Mouse (Mus musculus): ENCODE measurements at regions not wholly inside any gene's neighbourhood (a gene's known extent, or its start where the extent isn't known, plus 50 kb on each side); places are given as distances from the start of the nearest gene placed in this dataset.

DNA sequence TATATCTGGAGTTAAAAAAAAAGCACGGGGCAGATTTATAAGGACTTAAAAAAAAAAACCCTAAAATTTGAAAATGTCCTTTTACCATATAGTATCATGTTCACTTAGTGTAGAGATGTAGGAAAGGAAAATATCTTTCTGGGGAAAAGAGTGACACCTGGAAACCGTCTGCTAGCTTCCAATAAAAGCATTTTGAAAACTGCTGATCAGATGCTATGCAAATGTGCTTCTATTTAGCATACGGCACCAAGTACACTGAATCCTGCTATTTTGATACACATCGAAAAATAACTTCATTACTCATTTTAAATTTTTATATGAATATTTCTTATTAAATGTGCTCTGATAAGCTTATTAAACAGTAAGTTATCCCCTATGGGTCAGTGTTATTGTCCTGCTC is 148.1 kb upstream of the Rasa1 start:
- intact Hi-C loops (cut with DNase I), result loop anchor here (5.0 to 10.0 kb wide), 2 partner anchors 82 to 150 kb away; partner anchors contain the start of gene Rasa1
- DNase-seq, result no peak

DNA sequence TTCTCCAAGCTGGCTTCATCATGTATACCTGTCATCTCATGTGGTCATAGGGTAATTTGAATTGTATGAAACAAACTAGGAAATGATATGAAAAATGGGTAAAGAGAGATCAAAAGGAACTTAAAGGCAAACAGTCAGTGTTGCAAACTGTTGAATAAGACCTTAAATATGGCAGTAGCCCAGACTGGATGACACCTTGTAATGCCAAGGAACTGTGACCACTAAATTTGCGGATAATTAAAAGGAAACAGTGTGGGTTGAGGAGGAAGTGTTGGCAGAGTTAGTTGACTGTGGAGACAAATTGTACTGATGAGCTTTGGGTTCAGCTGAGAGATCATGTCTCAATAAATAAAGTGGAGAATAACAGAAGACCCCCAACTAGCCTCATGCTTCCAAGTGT is 147.3 kb upstream of the Rasa1 start:
- intact Hi-C loops (cut with DNase I), result loop anchor here (5.0 to 10.0 kb wide), 2 partner anchors 81 to 149 kb away; partner anchors contain the start of gene Rasa1

GRCm38 (mm10) chr13:85430821-85431220 is 141.9 kb upstream of the Rasa1 start:
- intact Hi-C loops (cut with DNase I), result loop anchor here (10.0 kb wide), 1 partner anchor 76 kb away; no protein-coding TSS in a partner anchor
- no peak for DNase-seq

More for the DNA sequence above, 147.3 kb upstream of the Rasa1 start:
- DNase-seq, result no peak

DNA sequence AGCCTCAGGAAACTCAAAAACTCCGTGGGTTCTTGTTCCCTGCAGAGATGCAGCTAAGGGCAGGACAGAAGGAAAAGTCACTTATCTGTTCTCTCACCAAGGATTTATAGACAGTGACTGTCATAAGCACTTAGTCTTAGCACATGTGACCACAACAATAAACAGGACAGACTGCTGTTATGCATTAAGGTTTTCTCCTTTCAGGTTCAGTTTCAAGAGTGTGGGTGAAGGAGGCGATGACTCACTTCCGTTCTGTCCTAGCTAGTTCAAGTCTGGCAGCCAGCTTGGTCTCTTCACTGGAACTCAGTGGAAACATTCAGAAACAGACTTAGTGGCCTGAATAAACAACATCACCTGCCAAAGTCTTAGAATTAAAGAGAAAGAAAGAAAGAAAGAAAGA is 141.1 kb upstream of the Rasa1 start:
- DNase-seq, result peak; percentile 22 to 24
- intact Hi-C loops (cut with DNase I), result loop anchor here (10.0 kb wide), 1 partner anchor 75 kb away; no protein-coding TSS in a partner anchor

DNA sequence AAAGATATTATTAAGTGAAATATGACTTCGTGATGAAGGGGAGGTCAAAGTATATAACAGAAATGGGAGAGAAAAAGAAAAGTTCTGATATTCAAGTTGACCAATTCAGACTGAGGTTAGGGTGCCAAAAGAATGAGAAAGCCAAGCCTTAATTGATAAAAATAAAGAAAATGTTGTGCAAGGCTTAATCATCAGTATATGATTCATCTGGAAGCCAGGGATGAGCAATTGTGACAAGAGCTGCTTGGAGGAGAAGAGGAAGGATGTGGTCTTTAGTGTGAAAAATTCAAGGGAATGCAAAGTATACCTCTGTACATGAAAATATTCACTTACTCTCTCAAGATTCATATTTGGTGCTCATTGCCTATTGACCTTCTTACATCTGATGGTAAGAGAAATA is 129.7 kb upstream of the Rasa1 start:
- intact Hi-C loops (cut with DNase I), result no loop called here
- no peak for DNase-seq

DNA sequence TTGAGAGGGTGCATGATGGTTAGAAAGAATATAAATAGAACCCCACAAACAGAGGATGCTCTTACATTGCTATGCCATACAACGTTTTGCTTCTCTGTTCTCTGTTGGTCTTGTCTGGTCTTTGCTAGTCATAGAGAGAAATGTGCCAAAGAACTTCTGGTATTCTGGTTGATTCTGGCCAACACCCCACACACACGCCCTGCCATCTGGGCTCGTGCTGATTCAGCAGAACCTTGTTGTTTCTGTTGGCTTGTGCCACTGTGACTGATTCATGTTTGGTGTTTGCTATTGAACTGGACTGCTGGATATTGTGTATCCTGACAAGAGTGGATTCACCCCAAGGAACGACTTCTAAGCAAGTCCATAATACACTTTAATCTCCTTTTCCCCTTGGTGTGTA is 126.0 kb upstream of the Rasa1 start:
- intact Hi-C loops (cut with DNase I), result no loop called here
- no peak for DNase-seq

GRCm38 (mm10) chr13:85411327-85411726 is 122.4 kb upstream of the Rasa1 start:
- DNase-seq, result no peak
- intact Hi-C loops (cut with DNase I), result no loop called here

GRCm38 (mm10) chr13:85398834-85399233 is 109.9 kb upstream of the Rasa1 start:
- DNase-seq, result no peak
- intact Hi-C loops (cut with DNase I), result no loop called here

DNA sequence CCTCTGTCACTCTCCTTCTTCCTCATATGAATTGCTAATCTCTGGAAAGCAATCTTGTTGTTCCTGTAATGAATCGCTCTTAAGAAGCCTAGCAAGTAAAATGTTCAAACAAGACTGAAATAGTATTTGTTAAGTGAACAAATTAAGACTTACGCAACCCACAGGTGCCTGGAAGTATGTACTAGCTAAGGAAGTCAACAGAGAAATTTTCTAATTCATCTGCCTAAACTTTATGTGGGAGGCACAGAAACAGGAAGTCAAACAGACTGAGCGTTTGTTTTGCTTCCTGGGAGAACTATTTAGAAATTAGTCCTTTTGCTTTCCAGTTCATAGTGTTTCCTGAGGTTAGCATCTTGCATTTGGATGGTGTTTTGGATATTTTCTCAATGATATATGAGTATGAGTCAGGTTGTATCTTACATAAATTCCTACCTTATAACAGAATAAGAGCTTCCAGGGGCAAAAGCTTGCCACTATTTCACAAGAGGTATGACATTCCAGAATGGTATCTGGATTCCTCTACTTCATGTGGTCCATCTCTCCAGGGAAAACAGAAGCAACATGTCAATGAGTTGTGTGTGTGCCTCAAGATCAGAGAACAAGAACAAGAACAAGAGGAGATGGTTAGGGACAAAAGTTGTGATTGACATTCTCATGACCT is 87.5 kb upstream of the Rasa1 start:
- DNase-seq, result no peak
- intact Hi-C loops (cut with DNase I), result no loop called here

- DNase-seq, result no peak
- intact Hi-C loops (cut with DNase I), result loop anchor here (10.0 kb wide), 1 partner anchor 75 kb away; no protein-coding TSS in a partner anchor
Observed at GRCm38 (mm10) chr13:85359621-85360020, 70.7 kb upstream of the Rasa1 start.

DNA sequence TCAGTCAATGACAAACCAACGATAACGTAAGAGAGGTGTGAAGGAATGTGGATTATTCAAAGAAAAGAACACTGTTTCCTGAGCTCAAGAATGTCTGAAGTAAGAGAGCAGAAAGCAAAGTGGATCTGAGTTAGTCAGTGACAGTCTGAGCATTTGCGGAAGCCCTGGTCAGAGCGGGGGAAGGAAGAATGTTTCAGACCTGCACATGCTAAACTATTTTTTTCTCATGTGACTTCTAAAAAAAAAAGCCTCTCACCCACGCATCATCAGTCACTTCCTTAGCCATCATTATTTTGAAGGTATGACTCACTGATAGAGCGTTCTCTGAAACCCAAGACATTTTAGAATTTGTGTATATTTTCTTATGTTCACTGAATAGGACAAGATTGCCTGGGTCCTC is 70.2 kb upstream of the Rasa1 start:
- intact Hi-C loops (cut with DNase I), result loop anchor here (10.0 kb wide), 1 partner anchor 76 kb away; no protein-coding TSS in a partner anchor
- DNase-seq, result no peak

- no peak for DNase-seq
- intact Hi-C loops (cut with DNase I), result loop anchor here (10.0 kb wide), 1 partner anchor 83 kb away; no protein-coding TSS in a partner anchor
Observed at GRCm38 (mm10) chr13:85352061-85352460, 63.1 kb upstream of the Rasa1 start.
